Mouse (Mus musculus) spleen, adult 12 weeks (tissue): ENCODE data around the gene Nub1.

Source experiments
- DNase-seq: peaks from one replicate; pipeline ENCODE4 v3.0.0; 2022; ENCODE audit warnings: low spot score

Gene Nub1

GRCm38 (mm10) chr5:24701271-24701670 is 15.9 kb downstream of the Nub1 start:
- no peak for DNase-seq

GRCm38 (mm10) chr5:24704615-24705014 is 19.3 kb downstream of the Nub1 start:
- DNase-seq = no peak

- no peak for DNase-seq
Observed at GRCm38 (mm10) chr5:24709962-24710361, 24.6 kb downstream of the Nub1 start.

- DNase-seq = no peak
Observed at GRCm38 (mm10) chr5:24711615-24712014, 26.3 kb downstream of the Nub1 start.

GRCm38 (mm10) chr5:24713199-24713598 is 27.9 kb downstream of the Nub1 start:
- no peak for DNase-seq

- no peak for DNase-seq
Observed at GRCm38 (mm10) chr5:24713987-24714386, 28.7 kb downstream of the Nub1 start.

GRCm38 (mm10) chr5:24718076-24718475 is 32.7 kb downstream of the Nub1 start:
- DNase-seq = no peak

- no peak for DNase-seq
Observed at GRCm38 (mm10) chr5:24719852-24720251, 34.5 kb downstream of the Nub1 start.

GRCm38 (mm10) chr5:24723527-24724269 is 38.4 kb downstream of the Nub1 start:
- no peak for DNase-seq

GRCm38 (mm10) chr5:24724270-24724634 is 38.9 kb downstream of the Nub1 start:
- no peak for DNase-seq

- DNase-seq = no peak
Observed at GRCm38 (mm10) chr5:24724805-24725204, 39.5 kb downstream of the Nub1 start.

GRCm38 (mm10) chr5:24725897-24726296 is 40.6 kb downstream of the Nub1 start:
- no peak for DNase-seq

- no peak for DNase-seq
Observed at GRCm38 (mm10) chr5:24726901-24727836, 41.8 kb downstream of the Nub1 start.

- DNase-seq = no peak
Observed at GRCm38 (mm10) chr5:24729797-24730487, 44.6 kb downstream of the Nub1 start.

GRCm38 (mm10) chr5:24730488-24730871 is 45.1 kb downstream of the Nub1 start, which contains the start of gene Wdr86:
Gene Wdr86 (minus strand): TSS chr5:24730727.
- no peak for DNase-seq

GRCm38 (mm10) chr5:24730986-24731385 is 45.7 kb downstream of the Nub1 start:
- DNase-seq = no peak

GRCm38 (mm10) chr5:24733134-24733533 is 47.8 kb downstream of the Nub1 start:
- no peak for DNase-seq

GRCm38 (mm10) chr5:24733771-24734426 is 48.6 kb downstream of the Nub1 start:
- DNase-seq = no peak

GRCm38 (mm10) chr5:24737595-24737994 is 52.3 kb downstream of the Nub1 start:
- no peak for DNase-seq

- no peak for DNase-seq
Observed at GRCm38 (mm10) chr5:24738517-24738916, 53.2 kb downstream of the Nub1 start.

- peak; percentile 10 for DNase-seq
Observed at GRCm38 (mm10) chr5:24739141-24739753, 53.9 kb downstream of the Nub1 start.
